Mouse (Mus musculus): ENCODE measurements around the gene Slc38a11.

Slc38a11 gene

GRCm38 (mm10) chr2:65363828-65364497 lies at the start of gene Slc38a11:
TSS of gene Slc38a11 (minus strand) at chr2:65364034.
- DNase-seq (ENCODE audit: low read depth, low spot score): peak; percentile 43

GRCm38 (mm10) chr2:65407110-65407509 lies 43.3 kb upstream of the Slc38a11 start:
- no peak for DNase-seq (ENCODE audit: low read depth, low spot score)

DNA sequence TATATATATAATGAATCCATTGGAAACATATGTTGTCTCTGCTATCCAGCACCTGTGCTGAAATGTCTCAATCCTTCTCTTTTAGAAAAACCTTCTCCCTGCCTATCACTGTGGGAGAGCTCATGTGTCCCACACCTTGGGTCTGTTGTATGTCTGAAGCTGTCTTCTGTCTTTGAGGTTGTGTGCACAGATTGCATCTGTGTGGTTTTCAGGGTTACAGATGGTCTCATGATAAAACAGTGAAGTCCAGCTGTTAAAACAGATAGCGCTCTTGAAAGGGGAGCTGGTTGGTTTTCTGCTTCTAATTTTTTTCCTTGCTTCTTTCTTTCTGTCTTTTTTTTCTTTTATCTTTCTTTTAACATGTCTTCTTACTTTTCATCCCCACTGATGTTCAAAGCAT lies 41.6 kb upstream of the Slc38a11 start:
- DNase-seq (ENCODE audit: low read depth, low spot score): no peak

DNA sequence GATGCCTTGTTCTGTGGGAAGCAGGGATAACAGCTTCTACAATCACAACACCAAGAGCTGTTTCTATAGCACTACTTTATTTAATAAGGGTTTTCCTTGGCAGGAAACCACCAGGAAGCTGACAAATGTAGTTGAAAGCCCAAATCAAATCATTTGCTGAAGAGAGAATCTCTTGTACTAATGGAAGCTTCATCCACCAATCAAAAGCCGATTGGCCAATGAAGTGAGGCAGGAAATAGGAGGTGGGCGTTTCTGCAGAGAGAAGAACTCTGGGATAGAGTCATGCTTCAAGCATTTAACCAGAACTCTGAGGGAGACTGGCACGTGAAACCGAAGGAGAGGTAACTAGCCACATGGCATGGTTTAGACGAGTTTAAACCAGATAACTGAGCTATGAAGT lies 38.2 kb upstream of the Slc38a11 start:
- no peak for DNase-seq (ENCODE audit: low read depth, low spot score)

DNA sequence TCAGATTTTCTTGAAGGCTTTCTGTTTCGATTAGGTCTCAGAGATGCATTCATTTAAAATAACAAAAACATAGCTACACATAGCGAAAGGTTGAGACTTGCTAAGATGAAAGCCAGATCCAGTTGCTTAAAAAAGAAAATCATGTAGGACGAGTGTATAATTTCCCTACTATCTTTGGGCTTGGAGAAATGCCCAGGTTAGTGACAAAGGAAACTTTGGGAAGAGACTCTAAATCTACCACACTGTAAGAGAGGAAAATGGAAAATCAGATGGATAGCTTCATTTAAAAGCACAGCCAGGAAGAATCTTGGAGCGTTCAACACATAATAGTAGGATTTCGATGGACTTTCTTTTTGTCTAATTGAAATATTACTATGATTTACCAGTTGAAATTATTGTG lies 36.1 kb upstream of the Slc38a11 start:
- no peak for DNase-seq (ENCODE audit: low read depth, low spot score)

- peak; percentile 80 for DNase-seq (ENCODE audit: low read depth, low spot score)
Observed at GRCm38 (mm10) chr2:65396128-65396527, 32.3 kb upstream of the Slc38a11 start.

DNA sequence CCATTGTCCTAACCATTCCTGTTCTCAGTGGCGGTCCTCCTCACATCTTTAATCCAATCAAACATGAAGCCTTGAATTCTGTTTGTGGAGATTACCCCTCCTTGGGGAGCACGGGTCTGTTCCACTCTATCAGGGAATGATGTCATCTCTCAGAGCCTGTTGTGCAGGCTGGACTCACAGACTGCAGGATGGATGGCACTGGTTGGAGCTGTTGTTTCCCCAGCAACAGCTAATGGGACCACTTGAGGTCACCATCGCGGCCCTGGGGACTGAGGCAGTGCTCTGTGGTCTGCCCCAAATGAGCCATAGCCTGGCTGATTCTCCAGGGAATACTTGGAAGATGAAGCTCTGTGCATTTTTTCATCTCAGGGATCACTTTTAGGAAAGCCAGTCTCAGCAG lies 29.2 kb upstream of the Slc38a11 start:
- DNase-seq (ENCODE audit: low read depth, low spot score): no peak

DNA sequence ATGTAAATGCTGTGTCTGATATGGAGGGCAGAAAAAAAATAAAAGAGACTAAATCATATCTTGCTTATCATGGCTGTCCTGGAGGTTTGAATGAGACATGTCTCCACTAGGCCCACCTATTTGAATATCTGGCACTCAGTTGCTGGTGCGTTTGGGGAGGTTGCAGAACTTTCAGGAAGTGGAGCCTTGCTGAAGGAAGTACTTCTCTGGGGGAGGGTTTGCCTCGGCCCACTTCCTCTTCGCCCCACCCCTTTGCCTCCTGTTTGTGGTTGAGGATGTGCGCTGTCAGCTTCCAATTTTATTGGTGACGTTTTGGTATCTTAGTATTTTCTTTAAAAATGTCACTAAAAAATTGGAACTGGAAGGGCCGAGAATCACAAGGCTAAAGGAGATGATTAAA lies 27.5 kb upstream of the Slc38a11 start:
- no peak for DNase-seq (ENCODE audit: low read depth, low spot score)

- no peak for DNase-seq (ENCODE audit: low read depth, low spot score)
Observed at GRCm38 (mm10) chr2:65384815-65385214, 21.0 kb upstream of the Slc38a11 start.

DNA sequence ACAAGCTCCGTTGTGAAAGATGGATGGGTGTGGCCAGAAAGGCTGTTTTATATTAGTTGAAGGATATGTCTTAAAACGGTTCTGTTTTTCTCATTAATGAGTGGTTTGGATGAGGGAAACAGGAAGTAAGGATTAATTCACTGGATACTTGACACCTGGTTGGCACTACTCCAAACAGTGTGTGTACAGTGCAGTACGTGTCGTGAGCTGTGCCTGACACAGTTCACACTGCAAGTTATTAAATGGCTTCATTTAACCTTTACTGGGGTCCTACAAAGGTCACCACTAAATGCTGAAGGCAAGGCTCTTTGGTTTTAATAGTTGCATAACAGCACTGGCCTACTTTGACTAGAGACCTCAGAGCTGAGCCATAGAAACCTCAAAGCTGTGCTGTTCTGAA lies 18.7 kb upstream of the Slc38a11 start:
- no peak for DNase-seq (ENCODE audit: low read depth, low spot score)

GRCm38 (mm10) chr2:65378425-65378824 lies 14.6 kb upstream of the Slc38a11 start:
- no peak for DNase-seq (ENCODE audit: low read depth, low spot score)

DNA sequence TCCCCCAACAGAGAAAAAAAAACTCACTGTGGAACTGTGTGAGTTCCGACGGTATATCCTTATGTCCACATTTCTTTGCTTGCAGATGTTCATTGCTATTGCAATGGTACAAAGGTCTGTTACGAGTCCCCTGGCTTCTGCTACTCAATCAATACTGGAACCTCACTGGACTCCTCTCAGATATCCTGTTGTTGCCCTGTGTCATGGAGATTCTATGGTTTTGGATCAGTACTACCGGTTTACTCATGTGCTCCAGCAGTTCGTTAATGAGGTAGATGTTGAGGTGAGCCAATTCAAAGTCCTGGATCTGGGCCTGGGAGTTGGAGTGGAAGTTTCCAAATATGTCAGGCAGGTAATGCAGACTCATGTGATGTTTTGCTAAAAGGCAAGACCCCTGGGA lies 10.6 kb upstream of the Slc38a11 start:
- DNase-seq (ENCODE audit: low read depth, low spot score): no peak

GRCm38 (mm10) chr2:65373076-65373475 lies 9.2 kb upstream of the Slc38a11 start:
- no peak for DNase-seq (ENCODE audit: low read depth, low spot score)

DNA sequence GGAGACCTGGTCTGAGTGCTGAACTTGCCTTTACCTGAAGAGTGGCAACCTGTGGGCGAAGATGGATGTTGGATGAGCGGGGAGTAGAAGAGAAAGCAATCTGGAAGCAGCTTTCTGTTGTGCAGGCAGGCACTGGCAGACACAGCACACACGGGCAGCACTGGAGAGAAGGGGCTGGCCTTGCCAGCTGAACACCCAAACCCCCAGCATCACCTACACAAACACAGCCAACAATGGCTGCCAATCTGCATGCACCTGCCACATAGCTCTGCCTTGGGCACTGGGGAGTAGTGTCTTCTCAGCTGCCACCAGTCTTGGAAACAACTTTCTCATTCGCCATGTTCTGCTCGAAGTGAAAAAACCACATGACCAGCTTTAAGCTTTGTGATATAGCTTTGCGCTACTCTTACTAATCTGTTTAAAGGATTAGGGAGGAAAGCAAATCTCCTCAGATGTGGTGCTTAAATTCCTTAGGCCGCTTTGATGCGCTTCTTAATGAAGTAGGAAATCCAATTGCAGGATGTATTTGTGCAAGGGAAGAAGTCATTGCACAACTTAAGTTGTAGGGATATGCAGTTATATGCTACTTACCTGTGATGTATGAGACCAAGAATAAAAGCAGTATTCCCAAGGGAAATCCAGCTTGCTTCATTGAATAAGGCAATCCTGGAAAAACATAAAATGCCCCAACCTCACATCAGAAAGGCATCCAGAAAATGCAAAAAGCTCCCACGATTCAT lies 2.9 kb downstream of the Slc38a11 start:
- no peak for DNase-seq (ENCODE audit: low read depth, low spot score)

DNA sequence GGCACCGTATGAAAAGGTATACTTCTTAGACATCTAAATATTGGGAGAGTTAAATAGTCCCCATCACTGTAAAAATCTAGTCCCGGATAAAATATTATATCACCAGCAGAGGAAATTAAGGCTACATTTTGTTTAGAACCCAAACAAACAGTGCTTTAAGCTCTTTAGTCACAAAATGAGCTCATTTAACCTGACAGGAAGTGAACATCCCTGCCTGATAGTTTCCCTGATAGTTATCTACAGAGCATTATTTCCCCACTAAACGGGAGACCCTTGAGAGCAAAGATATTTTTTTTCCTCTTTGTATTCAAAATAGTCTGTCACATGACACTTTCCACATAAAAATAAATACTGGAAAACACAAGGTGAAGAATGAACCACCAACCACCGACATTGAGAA lies 16.5 kb downstream of the Slc38a11 start:
- DNase-seq (ENCODE audit: low read depth, low spot score): no peak

- DNase-seq (ENCODE audit: low read depth, low spot score): no peak
Observed at GRCm38 (mm10) chr2:65346915-65347314, 16.9 kb downstream of the Slc38a11 start.

DNA sequence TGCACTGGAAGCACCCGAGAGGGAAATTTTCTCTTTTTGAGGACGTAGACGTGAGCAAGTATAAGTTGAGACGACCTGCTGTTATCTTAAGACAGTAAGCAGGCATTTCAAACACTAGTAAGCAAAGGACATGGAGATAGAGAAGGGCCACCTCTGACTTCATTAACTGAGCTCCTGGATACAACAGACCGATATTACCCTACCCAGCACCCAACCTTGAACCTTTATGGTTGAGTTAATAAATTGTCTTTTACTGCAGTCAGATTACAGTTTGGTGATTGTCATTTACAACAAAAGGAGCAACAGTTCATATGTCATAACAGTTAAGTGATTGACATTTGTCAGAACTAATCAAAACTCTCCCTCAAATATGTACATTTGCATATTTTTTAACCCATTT lies 17.8 kb downstream of the Slc38a11 start:
- DNase-seq (ENCODE audit: low read depth, low spot score): no peak

DNA sequence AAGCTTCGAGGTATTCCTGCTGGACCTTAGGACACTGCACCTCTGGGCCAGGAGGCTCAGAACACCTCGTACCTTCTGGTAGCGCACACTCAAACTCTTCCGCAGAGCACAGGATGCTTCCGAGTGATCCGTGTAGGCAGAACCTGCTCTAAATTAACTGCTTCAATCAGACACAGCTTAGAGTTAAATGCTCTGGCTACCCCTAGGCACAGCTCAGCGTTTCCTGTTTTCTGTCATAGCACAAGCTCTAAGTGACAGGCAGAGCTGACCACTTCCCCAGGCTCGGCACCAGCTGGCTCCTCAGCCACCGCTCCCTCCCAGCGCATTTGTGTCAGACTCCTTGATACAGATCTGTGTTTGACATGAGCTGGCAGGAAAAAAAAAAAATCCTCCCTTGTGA lies 21.8 kb downstream of the Slc38a11 start:
- no peak for DNase-seq (ENCODE audit: low read depth, low spot score)

DNA sequence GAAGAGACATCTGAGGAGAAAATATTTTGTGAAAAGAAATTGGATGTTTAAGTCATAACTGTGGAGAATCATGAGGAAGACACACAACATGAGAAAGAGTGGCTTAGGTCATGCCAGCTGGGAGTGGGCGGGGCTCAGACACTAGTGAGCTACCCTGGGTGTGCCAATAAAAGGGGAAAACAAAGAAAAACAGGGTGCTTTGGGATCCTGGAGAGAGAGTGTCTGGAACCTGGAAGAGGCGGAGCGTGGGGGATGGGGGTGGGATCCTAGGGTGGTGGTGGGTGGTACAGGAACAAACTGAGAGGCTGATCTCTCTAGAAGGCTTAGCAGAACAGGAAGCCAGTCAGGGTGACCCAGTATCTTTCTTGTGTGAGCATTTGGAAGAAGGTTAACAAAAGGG lies 23.0 kb downstream of the Slc38a11 start:
- DNase-seq (ENCODE audit: low read depth, low spot score): peak; percentile 59

DNA sequence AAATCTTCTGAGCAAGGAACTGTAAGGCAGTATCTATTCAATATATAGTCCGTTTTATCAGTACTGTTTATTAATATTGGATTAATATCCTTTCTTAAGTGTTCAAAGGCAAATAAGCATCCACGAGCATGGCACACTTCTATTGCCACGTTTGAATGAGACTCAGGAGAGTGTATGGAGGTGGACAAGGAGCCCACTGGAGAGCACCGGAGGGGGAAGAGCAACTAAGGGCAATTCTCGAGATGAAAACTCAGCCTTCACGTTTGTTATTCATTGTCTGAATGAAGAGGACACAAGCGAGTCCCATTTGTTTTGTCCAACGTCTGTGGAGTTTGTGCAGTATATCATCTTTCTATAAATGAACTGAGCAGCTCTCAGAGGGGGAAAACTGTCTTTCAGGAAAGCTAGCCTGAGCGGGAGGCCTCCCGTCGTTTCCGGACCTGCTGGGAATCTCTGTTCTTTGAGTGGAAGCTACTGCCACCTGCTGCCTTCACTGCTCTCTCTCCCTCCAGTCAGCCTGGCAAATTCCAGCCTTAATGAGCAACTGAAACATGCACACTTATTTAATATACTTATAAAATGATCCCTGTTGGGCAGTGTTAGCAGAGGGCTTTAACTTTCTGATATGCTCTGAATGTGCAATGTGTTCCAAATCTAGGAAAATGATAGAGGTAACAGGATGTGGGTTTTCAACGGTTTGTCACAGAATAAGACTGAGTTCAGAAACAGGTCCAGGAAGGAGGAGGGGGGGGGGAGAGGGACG lies 26.3 kb downstream of the Slc38a11 start:
- peak; percentile 26 for DNase-seq (ENCODE audit: low read depth, low spot score)

DNA sequence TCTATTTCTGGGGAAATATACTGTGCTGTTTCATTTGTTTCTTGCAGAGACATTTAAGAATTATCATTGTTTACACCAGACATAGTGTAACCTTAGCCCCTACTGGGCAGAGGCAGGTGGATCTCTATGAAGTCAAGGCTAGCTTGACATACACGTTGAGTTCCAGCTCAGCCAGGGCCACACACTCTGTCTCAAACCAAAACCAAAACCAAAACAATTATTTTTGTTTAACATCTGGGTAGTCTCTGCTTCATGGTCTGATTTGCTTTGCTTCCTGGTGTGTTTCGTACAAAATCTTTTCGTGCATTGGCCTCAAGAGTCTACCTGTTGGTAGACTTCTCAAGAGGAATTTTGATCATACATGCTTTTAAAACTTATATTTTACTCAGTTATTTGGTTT lies 27.2 kb downstream of the Slc38a11 start:
- no peak for DNase-seq (ENCODE audit: low read depth, low spot score)

DNA sequence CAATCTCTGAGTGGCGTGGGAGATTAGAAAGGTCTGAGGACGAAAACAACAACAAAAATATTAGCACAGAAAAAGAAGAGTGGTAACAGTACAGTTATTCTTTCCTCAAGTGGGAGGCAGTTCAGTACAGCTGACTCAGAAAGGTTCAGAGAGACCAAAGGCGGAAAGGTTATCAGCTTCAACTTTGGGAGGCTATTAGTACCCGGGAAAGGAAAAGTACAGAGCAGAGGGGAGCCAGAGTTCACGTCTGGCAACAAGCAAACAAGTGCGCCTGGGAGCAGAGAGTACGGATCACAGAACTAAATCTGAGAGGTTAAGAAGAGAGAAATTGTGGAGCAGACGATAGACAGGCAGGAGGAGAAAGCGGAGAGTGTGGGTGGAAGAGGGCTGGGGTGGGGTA lies 29.7 kb downstream of the Slc38a11 start:
- no peak for DNase-seq (ENCODE audit: low read depth, low spot score)

DNA sequence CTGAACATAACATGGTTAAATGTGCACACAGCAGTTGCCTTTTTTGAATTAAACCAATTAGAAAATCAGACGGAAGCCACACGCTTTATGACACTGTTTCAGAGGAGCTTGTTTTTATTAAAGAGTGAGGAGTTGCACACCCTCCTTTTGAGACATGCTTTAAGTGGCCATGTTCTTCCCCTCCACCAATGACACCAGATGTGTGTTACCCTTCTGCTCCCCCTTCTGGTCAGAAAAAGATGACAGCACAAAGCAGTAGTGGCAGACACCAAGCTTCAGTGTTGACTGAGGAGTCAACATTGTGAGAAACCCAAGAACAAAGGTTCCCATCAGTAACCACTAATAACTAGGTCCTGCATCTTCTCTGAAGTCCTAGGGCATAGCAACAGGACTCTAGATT lies 32.5 kb downstream of the Slc38a11 start:
- peak; percentile 69 for DNase-seq (ENCODE audit: low read depth, low spot score)

All from ZHBTc4 (cell line).